Mouse (Mus musculus) midbrain, embryonic 10.5 days (tissue): Measurements from ENCODE around the gene Qrfp. TPM values are rescaled to one million over a fixed set of nuclear protein-coding genes. Genes with fewer than 3 reads are reported as not detected.
A peak's percentile ranks its signal among the peaks of the same experiment; 100 is the strongest.

Source experiments
- DNase-seq: peaks from one replicate; pipeline ENCODE4 v3.0.0-alpha.2; 2017; ENCODE audit warnings: low spot score
- H3K27ac ChIP-seq: fragments of 300-500 bp; sonication (generic); replicated peaks from 2 replicates; pipeline ENCODE4 v1.5.1; 2016; ENCODE audit warnings: mild to moderate bottlenecking
- H3K27me3 ChIP-seq: fragments of 300-500 bp; sonication (generic); 2 replicates; pipeline ENCODE4 v1.6.1; 2016; ENCODE audit warnings: low read depth, mild to moderate bottlenecking; ENCODE audit not compliant: poor library complexity, severe bottlenecking
- H3K36me3 ChIP-seq: fragments of 300-500 bp; sonication (generic); 2 replicates; pipeline ENCODE4 v1.6.1; 2016; ENCODE audit warnings: mild to moderate bottlenecking, moderate library complexity
- H3K4me1 ChIP-seq: fragments of 300-500 bp; sonication (generic); 2 replicates; pipeline ENCODE4 v1.6.1; 2016
- H3K4me3 ChIP-seq: fragments of 300-500 bp; sonication (generic); 2 replicates; pipeline ENCODE4 v1.5.1; 2016; ENCODE audit warnings: mild to moderate bottlenecking, moderate library complexity
- H3K9me3 ChIP-seq: fragments of 300-500 bp; sonication (generic); replicated peaks from 2 replicates; pipeline ENCODE4 v1.6.1; 2016; ENCODE audit warnings: mild to moderate bottlenecking
- WGBS: fragments of 180-500 bp; shearing (Covaris S2); methylation state at CpG from one replicate; pipeline ENCODE4 v1.1.7; 2016; 5-methylcytosine and 5-hydroxymethylcytosine counted together
- polyA plus RNA-seq: library from polyadenylated mRNA; unstranded; fragments of >200 nt; fragmentation: Nextera tagmentation; extraction: Ambion mirVana; gene quantifications from 2 replicates; pipeline ENCODE4 v1.2.1, GENCODE M21; 2016

The Qrfp gene
- polyA plus RNA-seq, 1 experiment from 2014 or later, result 0.05 TPM

- 53% methylated on average over 3 of the region's 3 CpGs for WGBS
- H3K4me1 ChIP-seq, result peaks cover 52% of the 10 kb centered on the region
- H3K27me3 ChIP-seq, result 0 out of 2 replicates have a peak, but pooled peaks cover 3% of the 10 kb centered on the region
- peaks cover 6% of the 10 kb centered on the region; the same call in 1 of the 2 replicates for H3K36me3 ChIP-seq
- peak overlapping the region; percentile 90 for H3K4me3 ChIP-seq
- no peak for DNase-seq
- H3K9me3 ChIP-seq, result no peaks in the 10 kb centered on the region
- peak overlapping the region; percentile 99 for H3K27ac ChIP-seq
Measured at GRCm38 (mm10) chr2:31762155-31762554, 48.2 kb downstream of the Qrfp start.

DNA sequence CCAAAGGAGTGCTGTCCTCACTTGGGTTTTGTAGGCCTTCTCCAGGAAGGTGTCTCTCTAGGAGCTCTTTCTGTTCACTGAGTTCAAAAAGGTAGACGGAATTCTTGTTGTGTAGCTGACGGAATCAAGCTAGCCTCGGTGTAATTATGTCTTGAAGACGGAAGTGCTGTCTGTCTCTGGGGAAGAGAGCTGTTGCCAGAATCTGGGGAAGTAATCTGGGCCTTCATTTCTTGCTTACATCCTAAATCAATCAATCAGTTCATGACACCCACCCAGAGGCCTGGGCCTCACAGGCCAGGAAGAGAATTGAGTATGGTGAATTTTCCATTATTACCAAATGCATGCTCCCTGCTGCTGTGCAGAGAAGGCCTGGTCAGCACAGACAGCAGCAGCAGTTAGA, 48.8 kb downstream of the Qrfp start:
- WGBS, result 35% methylated on average over 4 of the region's 4 CpGs
- Histone ChIP-seq H3K27ac (peak overlapping the region; percentile 99), H3K4me1 (peaks cover 50% of the 10 kb centered on the region)

GRCm38 (mm10) chr2:31761115-31761531, 49.3 kb downstream of the Qrfp start:
- no peaks in the 10 kb centered on the region for H3K9me3 ChIP-seq
- H3K27me3 ChIP-seq, result 0 out of 2 replicates have a peak, but pooled peaks cover 3% of the 10 kb centered on the region
- 0 out of 2 replicates have a peak, but pooled peaks cover 2% of the 10 kb centered on the region for H3K36me3 ChIP-seq
- 15% methylated on average over 7 of the region's 7 CpGs for WGBS
- no peak for DNase-seq
- H3K27ac ChIP-seq, result peak overlapping the region; percentile 99
- H3K4me1 ChIP-seq, result peaks cover 50% of the 10 kb centered on the region
- peak overlapping the region; percentile 90 for H3K4me3 ChIP-seq

More for the DNA sequence above, 48.8 kb downstream of the Qrfp start:
- Histone ChIP-seq H3K9me3 (no peaks in the 10 kb centered on the region), H3K36me3 (peaks cover 5% of the 10 kb centered on the region; the same call in 1 of the 2 replicates), H3K4me3 (peak overlapping the region; percentile 90), H3K27me3 (0 out of 2 replicates have a peak, but pooled peaks cover 3% of the 10 kb centered on the region)
- no peak for DNase-seq

- peaks cover 3% of the 10 kb centered on the region; the same call in 1 of the 2 replicates for H3K36me3 ChIP-seq
- peak; percentile 26 for DNase-seq
- H3K27me3 ChIP-seq, result 0 out of 2 replicates have a peak, but pooled peaks cover 3% of the 10 kb centered on the region
- H3K9me3 ChIP-seq, result no peaks in the 10 kb centered on the region
- peaks cover 50% of the 10 kb centered on the region for H3K4me1 ChIP-seq
- peak overlapping the region; percentile 99 for H3K27ac ChIP-seq
- peak overlapping the region; percentile 90 for H3K4me3 ChIP-seq
- 0% methylated on average over 1 of the region's 1 CpGs for WGBS
Measured at GRCm38 (mm10) chr2:31760486-31760885, 49.9 kb downstream of the Qrfp start.

GRCm38 (mm10) chr2:31759751-31760460, 50.5 kb downstream of the Qrfp start:
- under 1% methylated on average over 42 of the region's 42 CpGs for WGBS
- Histone ChIP-seq H3K4me3 (peak overlapping the region; percentile 90), H3K4me1 (peaks cover 50% of the 10 kb centered on the region), H3K27me3 (0 out of 2 replicates have a peak, but pooled peaks cover 3% of the 10 kb centered on the region), H3K36me3 (peaks cover 4% of the 10 kb centered on the region; the same call in 1 of the 2 replicates), H3K9me3 (no peaks in the 10 kb centered on the region), H3K27ac (peak overlapping the region; percentile 99)
- peak; percentile 92 for DNase-seq

DNA sequence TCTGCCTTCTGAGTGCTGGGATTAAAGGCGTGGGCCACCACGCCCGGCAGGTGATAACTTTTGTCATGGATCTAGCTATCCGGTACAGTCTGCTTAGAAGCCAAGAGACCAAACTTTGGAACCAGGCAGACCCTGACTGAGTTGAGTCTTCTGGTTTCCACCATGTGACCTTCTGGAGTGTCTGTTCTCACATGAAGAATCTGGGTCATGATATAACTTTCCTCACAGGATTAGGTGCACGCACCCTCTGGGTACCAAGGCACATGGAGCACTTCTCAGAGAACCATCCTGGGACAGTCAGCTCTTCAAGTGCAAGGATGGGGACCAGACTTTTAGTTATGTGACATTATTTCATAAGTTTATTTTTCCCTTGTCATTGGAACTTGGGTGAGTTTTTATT, 51.4 kb downstream of the Qrfp start:
- no peak for DNase-seq
- peak overlapping the region; percentile 99 for H3K27ac ChIP-seq
- peak overlapping the region; percentile 90 for H3K4me3 ChIP-seq
- H3K36me3 ChIP-seq, result peaks cover 6% of the 10 kb centered on the region; the same call in 1 of the 2 replicates
- 0 out of 2 replicates have a peak, but pooled peaks cover 3% of the 10 kb centered on the region for H3K27me3 ChIP-seq
- 84% methylated on average over 5 of the region's 5 CpGs for WGBS
- peaks cover 7% of the 10 kb centered on the region; the same call in 1 of the 2 replicates for H3K9me3 ChIP-seq
- H3K4me1 ChIP-seq, result peaks cover 49% of the 10 kb centered on the region

- no peak overlapping the region for H3K27ac ChIP-seq
- peaks cover 11% of the 10 kb centered on the region; the same call in 1 of the 2 replicates for H3K36me3 ChIP-seq
- H3K9me3 ChIP-seq, result peaks cover 11% of the 10 kb centered on the region; the same call in 1 of the 2 replicates
- no peak overlapping the region for H3K4me3 ChIP-seq
- 0 out of 2 replicates have a peak, but pooled peaks cover 3% of the 10 kb centered on the region for H3K27me3 ChIP-seq
- no peak for DNase-seq
- peaks cover 39% of the 10 kb centered on the region for H3K4me1 ChIP-seq
Measured at GRCm38 (mm10) chr2:31757472-31757871, 52.9 kb downstream of the Qrfp start.

Other genes starting within 250 kb of the Qrfp start
- 86.8 and 95.7 TPM in 2 replicates for gene Fubp3, start 237.9 kb downstream of the Qrfp start, polyA plus RNA-seq
- gene Prdm12, start 170.5 kb downstream of the Qrfp start, polyA plus RNA-seq, result 2.0 and 4.3 TPM in 2 replicates
- gene Exosc2, start 139.9 kb downstream of the Qrfp start, polyA plus RNA-seq, result 97.4 and 106 TPM in 2 replicates
- gene Abl1, start 122.2 kb downstream of the Qrfp start, polyA plus RNA-seq, result 44.2 and 48.2 TPM in 2 replicates
- 1.2 and 1.5 TPM in 2 replicates for gene Fibcd1, start 35.4 kb upstream of the Qrfp start, polyA plus RNA-seq
- gene Lamc3, start 76.7 kb upstream of the Qrfp start, polyA plus RNA-seq, result 12.3 and 15.7 TPM in 2 replicates
- 68.3 and 76.2 TPM in 2 replicates for gene Aif1l, start 139.6 kb upstream of the Qrfp start, polyA plus RNA-seq
- gene Nup214, start 163.9 kb upstream of the Qrfp start, polyA plus RNA-seq, result 97.2 and 104 TPM in 2 replicates